Mouse (Mus musculus): ENCODE measurements around the gene Clasp1. TPM values are rescaled to one million over a fixed set of nuclear protein-coding genes. Genes with fewer than 3 reads are reported as not detected.

The Clasp1 gene
- total RNA-seq, 2 experiments from 2014 or later: 340 to 344 TPM

DNA sequence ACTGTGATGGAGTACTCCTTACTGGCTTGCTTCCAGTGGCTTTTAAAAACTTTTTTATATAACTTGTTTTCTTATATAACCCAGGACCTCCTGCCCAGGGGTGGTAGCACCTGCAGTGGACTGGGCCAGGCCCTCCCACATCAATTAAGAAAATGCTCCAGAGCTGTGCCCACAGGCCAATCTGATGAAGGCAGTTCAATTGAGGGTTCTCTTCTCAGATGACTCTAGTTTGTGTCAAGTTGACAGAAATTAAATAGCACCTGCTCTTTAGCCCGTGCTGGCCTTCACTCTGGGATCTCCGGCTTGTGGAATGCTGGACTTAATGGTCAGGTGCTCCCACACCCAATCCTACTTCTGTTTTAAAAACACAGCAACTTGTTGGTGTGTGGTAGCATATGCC, 112.8 kb downstream of the Clasp1 start:
- DNase-seq: no peak

DNA sequence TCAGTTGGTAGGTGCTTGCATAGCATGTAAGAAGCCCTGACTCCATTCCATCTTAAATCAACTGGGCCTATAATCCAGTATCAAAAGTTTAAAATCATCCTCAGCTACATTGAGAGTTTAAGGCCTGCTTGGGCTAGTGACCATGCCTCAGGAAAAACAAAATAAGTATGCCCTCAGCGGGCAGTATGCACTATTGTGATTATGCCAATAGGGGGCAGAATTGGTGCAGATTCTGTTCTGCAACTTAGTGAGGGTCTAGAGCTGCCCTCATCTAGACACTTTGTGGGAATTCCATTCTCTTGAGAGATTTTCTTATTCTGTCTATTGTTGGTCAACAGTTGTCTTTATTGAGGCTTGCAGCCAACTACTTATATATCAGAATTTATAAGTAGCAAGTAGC, 116.9 kb downstream of the Clasp1 start:
- no peak for DNase-seq

DNA sequence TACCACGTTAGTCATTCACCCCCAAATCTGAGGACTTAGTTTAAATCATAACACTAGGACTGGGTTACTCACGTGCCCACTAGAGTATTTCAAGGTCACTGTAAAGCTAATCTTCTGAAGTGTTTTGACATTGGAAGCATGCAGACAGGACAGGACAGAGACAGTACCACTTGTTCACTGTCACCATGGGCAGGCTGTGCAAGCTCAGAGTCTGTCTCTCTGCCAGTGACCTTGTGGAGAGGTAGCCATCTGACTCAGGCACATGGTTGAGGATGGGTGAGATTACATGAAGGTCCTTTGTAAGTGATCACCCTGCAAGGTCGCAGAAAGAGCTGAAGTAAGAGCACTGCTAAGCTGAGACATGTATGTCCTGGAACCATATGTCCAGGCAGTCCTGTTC, 122.1 kb downstream of the Clasp1 start:
- peak; percentile 54 for DNase-seq

GRCm38 (mm10) chr1:118511738-118512530, 123.1 kb downstream of the Clasp1 start:
- no peak for DNase-seq

GRCm38 (mm10) chr1:118516256-118516655, 127.4 kb downstream of the Clasp1 start:
- DNase-seq: no peak

- no peak for DNase-seq
Measured at GRCm38 (mm10) chr1:118523161-118523560, 134.3 kb downstream of the Clasp1 start.

DNA sequence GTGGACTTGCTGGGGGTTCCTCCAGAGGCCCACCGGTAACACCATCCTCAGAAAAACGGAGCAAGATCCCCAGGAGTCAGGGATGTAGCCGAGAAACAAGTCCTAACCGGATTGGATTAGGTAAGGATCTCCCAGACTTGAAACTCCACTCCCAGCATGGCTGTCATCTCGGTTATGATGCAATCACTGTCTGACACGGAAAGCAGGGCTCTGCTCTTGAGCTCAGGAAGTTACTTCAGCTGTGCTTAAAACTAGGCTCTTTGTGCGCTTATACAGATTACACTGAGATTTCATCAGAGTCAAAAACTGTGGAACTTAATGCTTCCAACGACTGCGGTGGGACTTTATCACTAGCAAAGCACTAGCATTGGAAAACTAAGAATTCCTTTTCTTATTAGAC, 136.5 kb downstream of the Clasp1 start:
- no peak for DNase-seq

GRCm38 (mm10) chr1:118529213-118529612, 140.4 kb downstream of the Clasp1 start:
- DNase-seq: no peak

DNA sequence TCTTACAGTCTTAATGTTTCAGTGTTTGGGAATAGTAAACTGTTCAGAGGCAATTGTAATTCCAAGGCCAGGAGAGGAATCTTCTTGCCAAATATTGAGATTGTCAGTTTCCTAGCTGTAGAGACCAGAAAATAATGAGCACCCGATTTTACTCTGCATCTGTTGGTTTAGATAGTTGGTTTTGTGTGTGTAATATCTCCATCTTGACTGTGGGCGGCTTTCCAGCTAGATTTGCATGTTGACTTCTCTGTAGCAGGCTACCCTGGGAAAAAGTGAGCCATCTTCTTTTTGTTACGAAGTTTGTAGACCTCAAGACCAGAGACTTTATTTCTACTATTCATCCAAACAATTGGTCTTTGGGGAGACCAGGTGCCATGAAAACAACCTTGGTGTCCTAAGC, 142.4 kb downstream of the Clasp1 start:
- no peak for DNase-seq

DNA sequence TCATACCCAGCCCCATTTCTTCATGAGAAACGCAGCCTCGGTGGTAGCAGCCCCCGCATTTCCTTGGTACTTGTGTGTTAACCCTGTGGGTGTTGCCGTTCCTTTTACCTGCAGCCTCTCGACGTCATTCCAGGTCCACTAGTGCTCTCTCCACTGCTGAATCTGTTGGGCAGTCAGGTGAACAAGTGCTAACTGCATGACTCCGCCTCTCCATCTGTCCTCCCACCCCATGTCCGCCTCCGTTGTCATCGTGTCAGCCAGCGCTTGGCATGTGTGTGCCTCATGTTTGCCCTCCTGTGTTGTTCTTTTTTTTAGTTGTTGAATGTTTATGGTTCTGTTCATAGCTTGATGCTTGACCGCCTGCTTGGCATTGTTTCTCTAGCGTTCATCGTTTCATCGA, 147.2 kb downstream of the Clasp1 start:
- DNase-seq: no peak

DNA sequence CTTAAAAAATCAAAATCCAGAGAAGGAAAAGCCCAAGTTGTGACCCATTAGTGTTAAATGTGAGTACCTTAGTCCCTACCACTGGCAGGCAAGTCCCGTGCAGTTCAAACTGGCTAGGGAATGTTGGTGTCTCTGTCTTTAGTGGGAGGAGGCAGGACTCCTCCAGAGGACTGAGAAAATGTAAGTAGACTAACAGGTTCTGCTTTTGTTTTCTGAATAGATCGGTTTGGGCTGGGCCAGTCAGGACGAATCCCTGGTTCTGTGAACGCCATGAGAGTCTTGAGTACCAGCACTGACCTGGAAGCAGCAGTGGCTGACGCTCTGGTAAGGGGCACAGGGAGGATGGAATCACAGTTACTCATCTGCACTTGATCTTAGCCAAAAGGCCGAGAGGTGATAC, 150.2 kb downstream of the Clasp1 start:
- DNase-seq: no peak

DNA sequence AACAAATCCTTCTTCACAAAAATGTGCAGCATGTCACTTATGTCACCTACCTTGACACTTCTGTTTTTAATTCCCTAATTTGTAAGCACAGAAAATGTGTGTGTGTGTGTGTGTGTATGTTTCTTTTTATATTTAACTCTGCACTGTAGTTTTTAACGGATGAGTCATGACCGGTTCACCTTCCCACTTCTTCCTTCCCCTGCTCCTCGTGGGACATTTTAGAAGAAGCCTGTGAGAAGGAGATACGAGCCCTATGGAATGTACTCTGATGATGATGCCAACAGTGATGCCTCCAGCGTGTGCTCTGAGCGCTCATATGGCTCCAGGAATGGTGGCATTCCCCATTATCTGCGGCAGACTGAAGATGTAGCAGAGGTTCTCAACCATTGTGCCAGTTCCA, 154.0 kb downstream of the Clasp1 start:
- DNase-seq: no peak

- DNase-seq: no peak
Measured at GRCm38 (mm10) chr1:118548769-118549168, 159.9 kb downstream of the Clasp1 start.

GRCm38 (mm10) chr1:118551152-118551551, 162.3 kb downstream of the Clasp1 start:
- no peak for DNase-seq

DNA sequence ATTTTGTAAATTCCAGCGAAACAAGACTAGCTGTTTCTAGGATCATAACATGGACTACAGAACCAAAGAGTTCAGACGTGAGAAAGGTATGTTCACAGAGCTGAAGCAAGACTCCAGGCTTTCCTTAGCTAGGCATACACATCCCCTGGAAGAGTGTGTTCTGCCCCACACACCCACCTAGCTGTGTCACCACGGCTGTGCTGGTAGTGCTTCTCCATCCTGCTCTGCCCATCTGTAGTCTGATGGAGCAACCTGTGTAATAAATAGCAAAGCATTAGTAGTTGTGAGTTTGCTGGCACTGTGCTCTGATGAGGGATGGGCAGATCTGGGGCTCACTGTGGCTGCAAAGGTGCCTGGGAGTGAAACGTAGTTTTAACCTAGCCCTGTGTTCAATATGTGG, 163.2 kb downstream of the Clasp1 start:
- DNase-seq: no peak

- DNase-seq: no peak
Measured at GRCm38 (mm10) chr1:118553045-118553444, 164.2 kb downstream of the Clasp1 start.

GRCm38 (mm10) chr1:118553451-118553850, 164.6 kb downstream of the Clasp1 start:
- DNase-seq: no peak

- DNase-seq: no peak
Measured at GRCm38 (mm10) chr1:118554961-118555360, 166.1 kb downstream of the Clasp1 start.

DNA sequence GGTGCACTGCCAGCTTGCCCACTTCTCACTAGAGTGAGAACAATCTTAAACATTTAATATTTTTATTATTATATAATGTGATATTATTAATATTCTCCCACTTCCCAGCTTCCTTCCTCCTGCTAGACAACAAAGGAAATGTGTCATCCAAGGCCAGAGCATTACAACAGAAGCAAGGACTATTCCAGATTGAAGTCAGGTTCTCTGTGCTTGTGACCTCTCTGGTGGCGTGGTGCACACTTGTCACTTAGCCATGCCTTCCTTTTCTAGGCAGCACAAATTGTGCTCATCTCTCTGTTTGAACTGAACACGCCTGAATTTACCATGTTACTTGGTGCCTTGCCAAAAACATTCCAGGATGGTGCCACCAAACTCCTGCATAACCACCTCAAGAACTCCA, 170.9 kb downstream of the Clasp1 start:
- DNase-seq: no peak

DNA sequence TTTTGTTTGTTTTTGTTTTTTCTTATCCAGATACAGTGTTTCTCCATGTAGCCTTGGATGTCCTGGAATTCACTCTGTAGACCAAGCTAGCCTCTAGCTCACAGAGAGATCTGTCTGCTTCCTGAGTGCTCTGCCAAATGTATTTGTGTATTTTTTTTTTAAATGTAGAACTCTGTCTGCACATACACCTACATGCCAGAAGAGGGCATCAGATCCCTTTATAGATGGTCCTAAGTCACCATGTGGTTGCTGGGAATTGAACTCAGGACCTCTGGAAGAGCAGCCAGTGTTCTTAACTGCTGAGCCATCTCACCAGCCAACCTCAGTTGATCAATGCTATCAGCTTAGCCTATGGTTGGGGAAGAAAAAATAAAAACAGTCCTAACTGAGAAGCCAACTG, 175.7 kb downstream of the Clasp1 start:
- no peak for DNase-seq

DNA sequence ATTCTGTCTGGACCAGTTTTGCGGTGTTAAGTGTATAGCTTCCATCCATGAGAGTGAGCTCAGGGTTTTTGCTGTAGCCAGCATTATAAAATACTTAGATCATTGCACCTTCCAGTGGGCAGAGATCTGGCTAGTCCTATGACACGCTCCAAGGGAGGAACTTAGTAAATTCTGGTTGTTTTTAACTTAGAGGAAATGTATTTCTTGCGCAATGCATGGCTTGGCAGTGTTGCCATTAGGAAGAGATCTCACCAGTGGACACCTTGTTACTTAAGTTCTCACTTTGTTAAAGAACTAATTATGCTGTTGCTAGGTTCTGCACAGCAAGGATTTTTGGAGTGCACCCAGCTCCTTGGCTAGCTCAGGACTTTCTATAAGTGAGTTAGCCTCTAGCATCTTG, 178.8 kb downstream of the Clasp1 start:
- no peak for DNase-seq

- no peak for DNase-seq
Measured at GRCm38 (mm10) chr1:118580174-118580702, 191.4 kb downstream of the Clasp1 start.

DNA sequence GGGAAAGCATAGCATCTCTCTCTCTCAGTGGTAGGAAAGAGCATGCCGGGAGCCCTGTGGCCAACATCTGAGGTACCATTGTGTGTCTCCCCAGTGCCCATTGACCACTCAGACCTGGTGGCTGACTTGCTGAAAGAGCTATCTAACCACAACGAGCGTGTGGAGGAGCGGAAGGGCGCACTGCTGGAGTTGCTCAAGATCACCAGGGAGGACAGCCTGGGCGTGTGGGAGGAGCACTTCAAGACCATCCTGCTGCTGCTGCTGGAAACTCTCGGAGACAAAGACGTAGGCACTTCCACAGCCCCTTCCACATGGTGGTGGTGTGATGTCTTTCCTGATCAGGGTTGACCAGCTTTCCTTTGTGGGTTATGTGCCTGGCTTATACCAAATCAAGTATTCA, 192.3 kb downstream of the Clasp1 start:
- no peak for DNase-seq

DNA sequence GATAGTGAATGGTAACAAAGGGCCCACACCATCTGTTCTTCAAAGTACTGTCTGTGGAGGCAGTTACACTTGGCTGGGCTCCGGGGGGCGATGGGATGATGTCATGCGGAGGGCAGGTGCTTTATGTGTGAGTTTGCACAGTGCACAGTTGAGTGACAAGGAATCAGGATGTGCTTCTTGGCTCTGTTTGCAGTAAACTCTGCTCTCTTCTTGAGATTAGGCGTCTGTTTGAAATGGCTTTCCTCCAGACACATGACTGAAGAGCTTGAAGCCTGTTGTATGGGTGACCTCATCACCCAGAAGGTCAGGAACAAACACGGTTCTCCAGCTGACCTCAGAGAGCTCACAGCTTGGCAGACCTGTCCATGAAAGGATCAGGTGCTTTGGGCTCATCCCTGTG, 200.9 kb downstream of the Clasp1 start:
- DNase-seq: no peak

DNA sequence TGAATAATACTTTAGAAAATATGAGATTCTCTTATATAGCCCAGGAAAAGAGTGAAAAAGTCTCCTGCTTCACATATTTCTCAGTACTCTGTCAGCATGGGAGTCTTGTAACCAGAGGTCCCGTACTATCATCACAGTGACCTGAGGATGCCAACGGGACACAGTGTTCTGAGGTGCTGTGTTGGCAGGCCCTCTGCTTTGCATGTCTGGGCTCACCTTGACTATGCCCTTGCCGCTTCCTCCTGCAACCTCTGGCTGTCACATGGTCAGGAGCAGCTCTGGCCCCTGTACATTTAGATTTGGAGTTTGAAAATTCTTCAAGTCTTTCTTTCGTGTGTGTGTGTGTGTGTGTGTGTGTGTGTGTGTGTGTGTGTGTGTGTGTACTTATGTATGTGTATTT, 204.1 kb downstream of the Clasp1 start:
- DNase-seq: peak; percentile 47
